Mouse (Mus musculus) lung, postnatal 0 days (tissue): ENCODE results near the gene Cdpf1. TPM values are rescaled to one million over a fixed set of nuclear protein-coding genes. Genes with fewer than 3 reads are reported as not detected.

ENCODE experiments used
- ATAC-seq: fragments of 200-750 bp; cut with Nextera tagmentation; 2 replicates; pipeline ENCODE4 v1.8.0; 2017; ENCODE audit warnings: moderate library complexity
- DNase-seq: peaks from one replicate; pipeline ENCODE4 v3.0.0-alpha.2; 2016; ENCODE audit warnings: low spot score
- H3K27ac ChIP-seq: fragments of 300-500 bp; sonication (generic); 2 replicates; pipeline ENCODE4 v1.5.1; 2014; ENCODE audit warnings: antibody characterized with exemption, mild to moderate bottlenecking, low read length, mixed read lengths
- H3K27me3 ChIP-seq: fragments of 300-500 bp; sonication (generic); replicated peaks from 2 replicates; pipeline ENCODE4 v1.6.1; 2014; ENCODE audit warnings: low read length, mixed read lengths; ENCODE audit not compliant: insufficient read depth
- H3K36me3 ChIP-seq: fragments of 300-500 bp; sonication (generic); 2 replicates; pipeline ENCODE4 v1.6.1; 2014; ENCODE audit warnings: low read length, mixed read lengths; ENCODE audit not compliant: insufficient read depth
- H3K4me1 ChIP-seq: fragments of 300-500 bp; sonication (generic); 2 replicates; pipeline ENCODE4 v1.6.1; 2014; ENCODE audit warnings: antibody characterized with exemption, low read depth, low read length, mixed read lengths; ENCODE audit not compliant: insufficient read depth
- H3K4me2 ChIP-seq: fragments of 300-500 bp; sonication (generic); replicated peaks from 2 replicates; pipeline ENCODE4 v1.6.1; 2014; ENCODE audit warnings: low read depth, mild to moderate bottlenecking, low read length, moderate library complexity, mixed read lengths
- H3K4me3 ChIP-seq: fragments of 300-500 bp; sonication (generic); 2 replicates; pipeline ENCODE4 v1.5.1; 2014; ENCODE audit warnings: low read depth, low read length
- H3K9ac ChIP-seq: fragments of 300-500 bp; sonication (generic); replicated peaks from 2 replicates; pipeline ENCODE4 v1.6.1; 2014; ENCODE audit warnings: low read depth, mild to moderate bottlenecking
- H3K9me3 ChIP-seq: fragments of 300-500 bp; sonication (generic); 2 replicates; pipeline ENCODE4 v1.6.1; 2016; ENCODE audit warnings: low read length, mixed read lengths
- CTCF ChIP-seq: IDR thresholded peaks from 2 replicates; pipeline ENCODE4 v1.5.1; 2016; ENCODE audit warnings: antibody characterized with exemption, mild to moderate bottlenecking
- EP300 ChIP-seq: IDR thresholded peaks from 2 replicates; pipeline ENCODE4 v1.6.1; 2016; ENCODE audit warnings: antibody characterized with exemption, mild to moderate bottlenecking, control low read depth
- WGBS: fragments of 180-500 bp; shearing (Covaris S2); extraction: QIAGEN DNeasy Blood & Tissue Kit; methylation state at CpG from one replicate; pipeline ENCODE4 v1.1.7; 2014; 5-methylcytosine and 5-hydroxymethylcytosine counted together
- polyA plus RNA-seq: library from polyadenylated mRNA; unstranded; fragments of >200 nt; fragmentation: Nextera tagmentation; extraction: Ambion mirVana; gene quantifications from 2 replicates; pipeline ENCODE4 v1.2.1, GENCODE M21; 2015

Gene Cdpf1
- polyA plus RNA-seq, 1 experiment from 2014 or later, result 48.3 TPM

DNA sequence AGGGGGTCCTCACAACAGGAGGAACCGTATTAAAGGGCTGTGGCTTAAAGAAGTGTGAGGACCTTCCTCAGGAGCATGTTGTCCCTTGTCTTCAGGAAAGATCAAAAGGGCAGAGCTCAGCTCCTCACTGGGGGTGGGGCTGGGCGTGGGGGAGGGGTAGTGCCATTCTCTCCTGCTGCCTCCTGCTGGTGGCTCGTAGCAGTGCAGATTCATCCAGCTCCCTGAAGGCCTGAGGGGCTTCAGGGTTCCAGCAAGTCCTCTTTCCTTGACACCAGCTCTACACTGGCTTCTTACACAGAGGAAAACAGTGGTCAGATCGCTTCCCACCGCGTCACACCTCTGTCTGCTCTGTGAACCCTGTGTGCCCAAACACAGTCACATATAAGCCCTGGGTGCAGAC lies 29.5 kb upstream of the Cdpf1 start:
- ATAC-seq, result peak; percentile 40; the same call in 1 of the 2 replicates

DNA sequence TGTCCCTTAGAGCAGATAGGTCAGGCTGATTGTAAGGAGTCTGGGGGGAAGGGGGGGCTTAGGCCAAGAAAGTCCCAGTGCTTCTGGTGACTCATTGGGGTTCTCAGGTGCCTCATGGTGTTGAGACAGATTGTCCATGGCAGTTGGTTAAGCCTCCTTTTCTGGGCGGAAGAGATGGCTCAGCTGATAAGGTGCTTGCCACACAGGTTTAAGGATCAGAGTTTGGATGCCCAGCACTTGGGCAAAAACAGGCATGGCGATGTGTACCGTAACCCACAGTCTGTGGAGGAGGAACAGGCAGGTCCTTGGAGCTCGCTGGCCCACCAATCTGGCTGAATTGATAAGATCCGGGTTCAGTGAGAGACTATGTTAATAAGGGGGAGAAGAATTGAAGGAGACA lies 25.4 kb upstream of the Cdpf1 start:
- 88% methylated on average over 5 of the region's 5 CpGs for WGBS
- Histone ChIP-seq H3K36me3 (no peaks in the 10 kb centered on the region), H3K4me2 (no peak overlapping the region), H3K27me3 (no peaks in the 10 kb centered on the region), H3K4me1 (no peaks in the 10 kb centered on the region; the same call in 1 of the 2 replicates), H3K9me3 (no peaks in the 10 kb centered on the region), H3K9ac (no peak overlapping the region), H3K27ac (no peak overlapping the region), H3K4me3 (no peak overlapping the region)
- no peak for TF ChIP-seq CTCF
- no peak for TF ChIP-seq EP300
- no peak for DNase-seq
- no peak for ATAC-seq

More for the DNA sequence above, 29.5 kb upstream of the Cdpf1 start:
- no peak overlapping the region for H3K4me3 ChIP-seq
- no peaks in the 10 kb centered on the region for H3K27me3 ChIP-seq
- H3K36me3 ChIP-seq, result no peaks in the 10 kb centered on the region
- TF ChIP-seq EP300 (no peak), CTCF (peak; percentile 69)
- no peaks in the 10 kb centered on the region for H3K9me3 ChIP-seq
- WGBS, result 35% methylated on average over 6 of the region's 6 CpGs
- no peak overlapping the region for H3K4me2 ChIP-seq
- no peak overlapping the region for H3K9ac ChIP-seq
- DNase-seq, result no peak
- H3K27ac ChIP-seq, result no peak overlapping the region
- no peaks in the 10 kb centered on the region for H3K4me1 ChIP-seq

DNA sequence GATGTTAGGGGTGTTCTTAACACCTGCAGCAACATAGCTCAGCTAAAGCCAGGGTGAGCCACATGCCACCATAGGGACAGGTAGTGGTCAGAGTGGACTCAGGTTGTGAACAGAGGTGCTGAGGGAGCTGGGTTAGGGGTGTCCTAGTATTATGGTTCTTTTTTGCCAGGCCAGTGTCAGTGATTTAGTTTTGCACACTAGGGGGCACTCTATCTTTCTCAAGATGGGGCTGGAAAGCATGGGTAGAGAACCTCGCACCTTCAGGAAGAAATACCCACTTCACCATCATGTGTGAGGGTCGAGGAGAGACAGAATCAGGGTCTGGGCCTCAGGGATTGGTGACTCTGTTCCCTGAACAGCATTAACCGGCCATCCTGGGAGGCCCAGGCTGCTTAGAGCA lies 23.8 kb upstream of the Cdpf1 start:
- ATAC-seq, result no peak
- H3K4me1 ChIP-seq, result no peaks in the 10 kb centered on the region; the same call in 1 of the 2 replicates
- 45% methylated on average over 3 of the region's 3 CpGs for WGBS

DNA sequence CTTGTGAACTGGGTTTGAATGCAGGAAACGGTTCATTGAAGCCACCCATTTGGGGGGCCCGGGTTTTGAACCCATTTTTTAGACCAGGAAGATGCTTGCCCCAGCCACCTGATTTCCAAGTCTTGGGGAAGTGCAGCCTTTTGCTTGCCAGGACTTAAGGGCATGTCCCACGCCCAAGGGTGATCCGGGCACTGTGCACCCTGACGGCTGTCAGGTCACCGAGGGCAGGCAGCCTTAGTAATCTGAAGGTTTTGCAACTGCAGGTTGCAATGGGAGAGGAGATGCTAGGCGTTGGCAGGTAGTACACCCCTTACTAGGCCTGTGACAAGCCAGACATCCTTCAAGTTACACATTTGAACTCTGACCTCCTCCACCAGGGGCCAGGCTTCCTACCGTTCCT lies 21.1 kb upstream of the Cdpf1 start:
- Histone ChIP-seq H3K27ac (peak overlapping the region; percentile 48), H3K36me3 (no peaks in the 10 kb centered on the region), H3K9me3 (no peaks in the 10 kb centered on the region), H3K9ac (peak overlapping the region; percentile 55; the same call in 1 of the 2 replicates), H3K4me1 (no peaks in the 10 kb centered on the region; the same call in 1 of the 2 replicates), H3K4me2 (peak overlapping the region; percentile 53), H3K4me3 (peak overlapping the region; percentile 49), H3K27me3 (no peaks in the 10 kb centered on the region)
- 0 out of 2 replicates have a peak, but pooled peaks have one; percentile 15 for ATAC-seq
- TF ChIP-seq EP300, result no peak
- TF ChIP-seq CTCF, result no peak
- DNase-seq, result no peak
- WGBS, result 45% methylated on average over 8 of the region's 8 CpGs

More for the DNA sequence above, 23.8 kb upstream of the Cdpf1 start:
- no peaks in the 10 kb centered on the region for H3K36me3 ChIP-seq
- no peaks in the 10 kb centered on the region for H3K27me3 ChIP-seq
- no peaks in the 10 kb centered on the region for H3K9me3 ChIP-seq
- TF ChIP-seq CTCF (peak; percentile 41), EP300 (no peak)
- no peak overlapping the region for H3K27ac ChIP-seq
- DNase-seq, result no peak
- H3K4me2 ChIP-seq, result no peak overlapping the region
- no peak overlapping the region for H3K4me3 ChIP-seq
- no peak overlapping the region for H3K9ac ChIP-seq

DNA sequence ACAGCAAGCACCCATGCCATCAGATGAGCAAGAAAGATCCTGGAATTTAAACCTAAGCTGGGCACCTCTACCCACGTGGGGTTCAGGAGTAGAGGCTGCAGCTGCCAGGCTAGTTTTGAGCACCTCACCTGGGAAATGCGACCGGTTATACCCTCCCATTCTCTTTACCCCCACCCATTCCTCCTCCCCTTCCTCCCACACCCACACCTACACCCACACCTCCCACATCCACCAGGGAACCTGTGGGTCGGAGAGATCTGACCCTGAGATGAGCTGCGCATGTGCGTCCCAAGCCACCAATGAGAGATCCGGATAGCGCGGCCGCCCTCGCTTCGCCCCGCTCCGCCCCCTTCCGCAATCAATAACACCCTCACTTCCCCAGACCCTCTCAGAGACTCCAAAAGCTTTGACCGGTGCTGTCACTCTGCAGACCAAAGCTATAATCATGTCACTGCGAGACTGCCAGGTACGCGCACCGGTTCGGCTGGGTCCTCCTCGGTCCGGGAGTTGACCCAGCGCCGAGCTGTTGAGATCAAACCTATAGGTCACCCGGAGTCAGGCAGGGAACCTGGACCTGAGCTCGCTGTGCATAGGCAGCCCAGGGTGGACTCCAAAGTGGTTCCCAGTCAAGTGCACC lies 20.6 kb upstream of the Cdpf1 start, which contains the start of gene Ttc38:
TSS of gene Ttc38 (plus strand) at position 353 of the 637 bp plus-strand sequence.
- Histone ChIP-seq H3K9ac (peak within 1 kb of the TSS; percentile 55), H3K27me3 (no peaks in the 10 kb centered on the region), H3K27ac (peak within 1 kb of the TSS; percentile 48), H3K4me2 (peak within 1 kb of the TSS; percentile 53), H3K4me3 (peak within 1 kb of the TSS; percentile 49), H3K4me1 (no peaks in the 10 kb centered on the region; the same call in 1 of the 2 replicates), H3K9me3 (no peaks in the 10 kb centered on the region), H3K36me3 (no peaks in the 10 kb centered on the region)
- WGBS, result 2% methylated on average over 27 of the region's 27 CpGs
- ATAC-seq, result peak; percentile 93
- no peak for TF ChIP-seq EP300
- no peak for TF ChIP-seq CTCF
- peak; percentile 89 for DNase-seq

DNA sequence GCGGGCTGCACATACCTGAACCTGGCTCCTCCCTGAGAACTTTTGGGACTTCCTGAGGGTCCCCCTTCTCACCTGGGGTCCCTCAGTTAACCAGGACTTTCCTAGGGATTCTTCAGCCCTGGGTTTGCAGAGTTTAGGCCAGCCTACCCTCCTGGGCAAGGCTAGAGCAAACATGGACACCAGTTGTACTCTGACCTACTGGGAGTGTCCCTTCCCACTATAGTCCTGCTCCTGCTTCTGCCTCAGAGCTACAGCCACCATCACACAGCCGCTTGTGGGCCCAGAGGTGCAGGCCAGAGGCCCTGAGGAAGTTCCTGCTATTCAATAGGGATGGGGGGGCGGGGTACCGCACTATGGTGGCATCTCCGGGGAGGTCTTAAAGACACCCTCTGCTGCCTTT lies 18.0 kb upstream of the Cdpf1 start:
- Histone ChIP-seq H3K4me1 (no peaks in the 10 kb centered on the region; the same call in 1 of the 2 replicates), H3K9ac (no peak overlapping the region), H3K27ac (no peak overlapping the region), H3K4me2 (no peak overlapping the region), H3K9me3 (no peaks in the 10 kb centered on the region), H3K4me3 (no peak overlapping the region), H3K27me3 (no peaks in the 10 kb centered on the region), H3K36me3 (no peaks in the 10 kb centered on the region)
- ATAC-seq (no peak), DNase-seq (no peak)
- TF ChIP-seq EP300 (no peak), CTCF (no peak)
- WGBS, result 75% methylated on average over 5 of the region's 5 CpGs
